Mouse (Mus musculus): ENCODE results near the gene Clpx. TPM values are rescaled to one million over a fixed set of nuclear protein-coding genes. Genes with fewer than 3 reads are reported as not detected.

The Clpx gene
- total and polyA plus RNA-seq, 3 experiments: 32.4 to 38.8 TPM; not detected in 1

GRCm38 (mm10) chr9:65293580-65293972 lies 484 bp upstream of the Clpx start:
- Histone ChIP-seq H3K9me3 (replicated peaks; ENCODE audit: insufficient read depth, low read length) (peaks cover 3% of the 10 kb centered on the region), H3K27me3 (ENCODE audit: control insufficient read depth in 1 of 2, insufficient read depth in 2 of 2, low read length in 2 of 2) (no peaks in the 10 kb centered on the region), H3K79me2 (ENCODE audit: control insufficient read depth, insufficient read depth, low read length, poor library complexity) (peaks cover 16% of the 10 kb centered on the region), H3K4me3 (ENCODE audit: control insufficient read depth in 1 of 2, insufficient read depth in 1 of 2, low read depth in 2 of 2, low read length in 2 of 2) (peak overlapping the region; percentile 71 to 74), H3K9ac (ENCODE audit: control insufficient read depth, low read depth, low read length, poor library complexity, severe bottlenecking) (peak overlapping the region; percentile 77), H3K4me1 (ENCODE audit: control insufficient read depth in 1 of 2, insufficient read depth in 2 of 2, low read length in 2 of 2) (peaks cover 9 to 14% of the 10 kb centered on the region in 2 experiments; a peak in 3 of 4 replicates), H3K27ac (ENCODE audit: control insufficient read depth, low read depth, low read length) (peak overlapping the region; percentile 85), H3K36me3 (ENCODE audit: control insufficient read depth in 1 of 2, insufficient read depth in 2 of 2, low read length in 2 of 2) (peaks cover 6 to 10% of the 10 kb centered on the region in 2 experiments)
- TF ChIP-seq POLR2AphosphoS2 (IDR thresholded peaks at IDR 0.05; ENCODE audit: low read length) (no peak), GATA1 (IDR thresholded peaks at IDR 0.05; ENCODE audit: low read depth, low read length) (no peak), MAX (IDR thresholded peaks at IDR 0.05; ENCODE audit: low read length) (no peak), TCF12 (IDR thresholded peaks at IDR 0.05; ENCODE audit: low read depth, low read length) (no peak), TAL1 (IDR thresholded peaks at IDR 0.05; ENCODE audit: low read length) (no peak), JUND (IDR thresholded peaks at IDR 0.05; ENCODE audit: low read depth, low read length) (no peak), CHD2 (IDR thresholded peaks at IDR 0.05; ENCODE audit: low read length) (no peak), CHD1 (IDR thresholded peaks at IDR 0.05; ENCODE audit: low read depth, low read length) (no peak), E2F4 (IDR thresholded peaks at IDR 0.05; ENCODE audit: borderline replicate concordance, low read depth, low read length) (no peak), SMC3 (IDR thresholded peaks at IDR 0.05; ENCODE audit: low read depth, low read length) (no peak), MYB (IDR thresholded peaks at IDR 0.05; ENCODE audit: low read depth, low read length) (no peak), MXI1 (IDR thresholded peaks at IDR 0.05; ENCODE audit: low read depth, low read length) (no peak), KAT2A (conservative IDR thresholded peaks at IDR 0.05; ENCODE audit: low read depth, low read length) (no peak), HCFC1 (IDR thresholded peaks at IDR 0.05; ENCODE audit: low read depth, low read length) (no peak), MAZ (IDR thresholded peaks at IDR 0.05; ENCODE audit: low read depth, low read length) (no peak), ZC3H11A (IDR thresholded peaks at IDR 0.05; ENCODE audit: low read depth, low read length) (no peak), SIN3A (IDR thresholded peaks at IDR 0.05; ENCODE audit: low read length) (no peak), BHLHE40 (IDR thresholded peaks at IDR 0.05; ENCODE audit: borderline replicate concordance, low read depth, low read length) (no peak)
- no peak for DNase-seq (ENCODE audit: low read depth, low spot score)

DNA sequence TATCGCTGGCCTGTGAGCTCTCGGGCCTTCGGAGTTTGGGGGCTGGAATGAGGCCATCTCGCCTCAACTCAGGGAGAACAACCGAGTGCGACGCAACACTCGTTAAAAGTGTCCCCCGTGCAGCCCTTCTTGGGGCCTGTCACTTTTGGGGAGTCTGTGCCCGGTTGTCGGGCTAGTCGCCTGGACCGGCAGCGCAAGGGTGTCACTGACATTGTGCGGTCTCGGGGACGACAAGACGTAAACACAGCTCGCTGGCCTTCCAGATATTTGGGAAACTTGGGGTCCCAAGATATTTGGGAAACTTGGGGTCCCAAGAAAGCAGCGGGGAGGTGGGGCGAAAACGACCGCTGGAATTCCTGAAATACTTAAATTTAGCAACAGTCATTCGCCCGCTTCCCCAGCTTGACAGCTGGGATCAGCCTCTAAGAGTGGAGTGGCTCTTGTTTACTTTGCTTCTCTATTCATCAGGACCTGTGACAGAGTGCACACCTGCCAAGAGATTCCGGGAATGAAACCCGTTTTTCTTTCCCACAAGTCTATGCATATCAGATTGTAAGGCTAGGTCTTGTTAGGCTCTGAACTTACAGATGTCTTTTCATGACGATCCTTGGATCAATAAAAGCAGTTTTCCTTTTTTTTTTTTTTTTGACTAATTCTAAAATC lies 787 bp downstream of the Clpx start:
- Histone ChIP-seq H3K36me3 (ENCODE audit: control insufficient read depth in 1 of 2, insufficient read depth in 2 of 2, low read length in 2 of 2) (peaks cover 6 to 10% of the 10 kb centered on the region in 2 experiments), H3K27me3 (ENCODE audit: control insufficient read depth in 1 of 2, insufficient read depth in 2 of 2, low read length in 2 of 2) (no peaks in the 10 kb centered on the region), H3K4me3 (ENCODE audit: control insufficient read depth in 1 of 2, insufficient read depth in 1 of 2, low read depth in 2 of 2, low read length in 2 of 2) (peak overlapping the region; percentile 87 to 97), H3K9me3 (replicated peaks; ENCODE audit: insufficient read depth, low read length) (no peaks in the 10 kb centered on the region), H3K9ac (ENCODE audit: control insufficient read depth, low read depth, low read length, poor library complexity, severe bottlenecking) (peak overlapping the region; percentile 82), H3K4me1 (ENCODE audit: control insufficient read depth in 1 of 2, insufficient read depth in 2 of 2, low read length in 2 of 2) (peaks cover 9 to 14% of the 10 kb centered on the region in 2 experiments; a peak in 3 of 4 replicates), H3K27ac (ENCODE audit: control insufficient read depth, low read depth, low read length) (no peak overlapping the region), H3K79me2 (ENCODE audit: control insufficient read depth, insufficient read depth, low read length, poor library complexity) (peaks cover 16% of the 10 kb centered on the region)
- DNase-seq (ENCODE audit: low read depth, low spot score): peak; percentile 34
- TF ChIP-seq CTCF (IDR thresholded peaks at IDR 0.05 in 2 of 3, conservative IDR thresholded peaks at IDR 0.05 in 1 of 3; ENCODE audit: control insufficient read depth in 1 of 3, insufficient read depth in 1 of 3, low read depth in 2 of 3, low read length in 3 of 3, poor library complexity in 1 of 3, severe bottlenecking in 1 of 3) (no peak), USF1 (IDR thresholded peaks at IDR 0.05; ENCODE audit: low read depth, low read length) (no peak), TAL1 (IDR thresholded peaks at IDR 0.05; ENCODE audit: low read length) (no peak), ZC3H11A (IDR thresholded peaks at IDR 0.05; ENCODE audit: low read depth, low read length) (no peak), SIN3A (IDR thresholded peaks at IDR 0.05; ENCODE audit: low read length) (peak; percentile 7; the same call in 1 of the 2 replicates)
